Mouse (Mus musculus) midbrain, embryonic 11.5 days (tissue): Measurements from ENCODE around the gene Slf2. TPM values are rescaled to one million over a fixed set of nuclear protein-coding genes. Genes with fewer than 3 reads are reported as not detected.

Source experiments
- ATAC-seq: fragments of 200-750 bp; cut with Nextera tagmentation; 2 replicates; pipeline ENCODE4 v1.8.0; 2017; ENCODE audit warnings: moderate TSS enrichment, moderate library complexity; ENCODE audit not compliant: low FRiP score
- DNase-seq: peaks from one replicate; pipeline ENCODE4 v3.0.0; 2015; ENCODE audit warnings: low spot score; ENCODE audit errors: missing footprints
- H3K27ac ChIP-seq: fragments of 300-500 bp; sonication (generic); 2 replicates; pipeline ENCODE4 v1.5.1; 2014; ENCODE audit warnings: low read depth, low read length
- H3K27me3 ChIP-seq: fragments of 300-500 bp; sonication (generic); 2 replicates; pipeline ENCODE4 v1.6.1; 2014; ENCODE audit warnings: mild to moderate bottlenecking, low read length, moderate library complexity, mixed read lengths; ENCODE audit not compliant: control insufficient read depth, insufficient read depth
- H3K36me3 ChIP-seq: fragments of 300-500 bp; sonication (generic); 2 replicates; pipeline ENCODE4 v1.6.1; 2014; ENCODE audit warnings: mild to moderate bottlenecking, low read length, moderate library complexity, mixed read lengths; ENCODE audit not compliant: control insufficient read depth, insufficient read depth
- H3K4me1 ChIP-seq: fragments of 300-500 bp; sonication (generic); 2 replicates; pipeline ENCODE4 v1.6.1; 2014; ENCODE audit warnings: low read length; ENCODE audit not compliant: control insufficient read depth, insufficient read depth
- H3K4me2 ChIP-seq: fragments of 300-500 bp; sonication (generic); 2 replicates; pipeline ENCODE4 v1.6.1; 2014; ENCODE audit warnings: mild to moderate bottlenecking, moderate library complexity
- H3K4me3 ChIP-seq: fragments of 300-500 bp; sonication (generic); 2 replicates; pipeline ENCODE4 v1.5.1; 2014; ENCODE audit warnings: low read depth, low read length
- H3K9ac ChIP-seq: fragments of 300-500 bp; sonication (generic); 2 replicates; pipeline ENCODE4 v1.6.1; 2014; ENCODE audit warnings: low read length
- H3K9me3 ChIP-seq: fragments of 300-500 bp; sonication (generic); 2 replicates; pipeline ENCODE4 v1.6.1; 2016; ENCODE audit warnings: low read length; ENCODE audit not compliant: control insufficient read depth
- WGBS: fragments of 180-500 bp; shearing (Covaris S2); extraction: QIAGEN DNeasy Blood & Tissue Kit; methylation state at CpG from one replicate; pipeline ENCODE4 v1.1.7; 2014; 5-methylcytosine and 5-hydroxymethylcytosine counted together
- polyA plus RNA-seq: library from polyadenylated mRNA; unstranded; fragments of >200 nt; fragmentation: Nextera tagmentation; extraction: Ambion mirVana; gene quantifications from 2 replicates; pipeline ENCODE4 v1.2.1, GENCODE M21; 2014

Gene Slf2
- polyA plus RNA-seq, 1 experiment from 2014 or later = 38.7 TPM

DNA sequence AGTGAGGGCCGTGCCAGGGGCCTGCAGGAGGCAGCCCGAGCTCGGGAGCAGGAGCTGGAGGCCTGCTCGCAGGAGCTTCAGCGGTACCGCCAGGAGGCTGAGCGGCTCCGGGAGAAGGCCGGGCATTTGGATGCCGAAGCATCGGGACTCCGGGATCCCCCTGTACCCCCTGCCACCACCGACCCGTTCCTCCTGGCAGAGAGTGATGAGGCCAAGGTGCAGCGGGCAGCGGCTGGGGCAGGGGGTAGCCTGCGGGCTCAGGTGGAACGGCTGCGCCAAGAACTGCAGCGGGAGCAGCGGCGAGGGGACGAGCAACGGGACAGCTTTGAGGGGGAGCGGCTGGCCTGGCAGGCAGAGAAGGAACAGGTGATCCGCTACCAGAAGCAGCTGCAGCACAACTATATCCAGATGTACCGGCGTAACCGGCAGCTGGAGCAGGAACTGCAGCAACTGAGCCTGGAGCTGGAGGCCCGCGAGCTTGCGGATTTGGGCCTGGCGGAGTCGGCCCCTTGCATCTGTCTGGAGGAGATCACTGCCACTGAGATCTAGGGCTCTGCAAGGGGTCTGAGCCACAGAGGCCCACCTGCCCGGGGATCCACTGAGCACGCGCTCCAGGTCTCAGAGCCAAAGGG is 95.1 kb downstream of the Slf2 start:
- Histone ChIP-seq H3K27ac (no peak overlapping the region), H3K4me3 (no peak overlapping the region), H3K4me1 (peaks cover 8% of the 10 kb centered on the region), H3K4me2 (no peak overlapping the region), H3K9ac (no peak overlapping the region), H3K9me3 (no peaks in the 10 kb centered on the region), H3K27me3 (no peaks in the 10 kb centered on the region), H3K36me3 (peaks cover 34% of the 10 kb centered on the region)
- WGBS = 91% methylated on average over 37 of the region's 37 CpGs
- ATAC-seq (no peak), DNase-seq (no peak)

GRCm38 (mm10) chr19:45026958-45027670 is 96.2 kb downstream of the Slf2 start:
- peaks cover 34% of the 10 kb centered on the region for H3K36me3 ChIP-seq
- no peak overlapping the region for H3K4me2 ChIP-seq
- no peaks in the 10 kb centered on the region for H3K9me3 ChIP-seq
- DNase-seq (no peak), ATAC-seq (no peak)
- H3K4me1 ChIP-seq = 0 out of 2 replicates have a peak, but pooled peaks cover 2% of the 10 kb centered on the region
- no peak overlapping the region for H3K27ac ChIP-seq
- 90% methylated on average over 6 of the region's 6 CpGs for WGBS
- H3K9ac ChIP-seq = no peak overlapping the region
- no peaks in the 10 kb centered on the region for H3K27me3 ChIP-seq
- no peak overlapping the region for H3K4me3 ChIP-seq

GRCm38 (mm10) chr19:45027848-45028247 is 96.9 kb downstream of the Slf2 start:
- H3K4me1 ChIP-seq = 0 out of 2 replicates have a peak, but pooled peaks cover 2% of the 10 kb centered on the region
- peaks cover 30% of the 10 kb centered on the region for H3K36me3 ChIP-seq
- H3K27me3 ChIP-seq = no peaks in the 10 kb centered on the region
- 84% methylated on average over 6 of the region's 6 CpGs for WGBS
- H3K27ac ChIP-seq = no peak overlapping the region
- H3K4me3 ChIP-seq = no peak overlapping the region
- no peak overlapping the region for H3K4me2 ChIP-seq
- H3K9ac ChIP-seq = no peak overlapping the region
- no peaks in the 10 kb centered on the region for H3K9me3 ChIP-seq
- ATAC-seq (no peak), DNase-seq (no peak)

DNA sequence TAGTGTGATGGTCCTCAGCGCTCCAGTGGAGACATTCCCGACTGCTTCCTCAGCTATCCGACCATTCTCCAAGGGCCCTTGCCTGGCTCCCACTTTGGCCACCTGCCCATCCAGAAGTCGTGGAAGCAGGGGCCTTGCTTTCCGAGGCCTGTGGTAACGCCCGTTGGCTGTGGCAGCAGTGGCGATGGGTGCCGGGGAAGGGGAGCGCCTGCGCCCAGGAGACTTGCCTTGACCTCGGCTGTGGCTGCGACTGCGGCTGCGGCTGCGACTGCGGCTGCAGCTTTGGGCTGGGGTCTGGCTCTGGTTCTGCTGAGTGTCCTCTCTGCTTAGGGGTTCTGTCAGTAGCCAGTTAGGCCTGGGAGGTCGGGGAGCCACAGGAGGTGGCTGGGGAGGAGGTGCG is 97.8 kb downstream of the Slf2 start:
- Histone ChIP-seq H3K4me3 (no peak overlapping the region), H3K27me3 (no peaks in the 10 kb centered on the region), H3K27ac (no peak overlapping the region), H3K4me2 (no peak overlapping the region), H3K9ac (no peak overlapping the region), H3K36me3 (peaks cover 27% of the 10 kb centered on the region), H3K9me3 (no peaks in the 10 kb centered on the region), H3K4me1 (0 out of 2 replicates have a peak, but pooled peaks cover 2% of the 10 kb centered on the region)
- 60% methylated on average over 19 of the region's 19 CpGs for WGBS
- DNase-seq = no peak
- no peak for ATAC-seq

DNA sequence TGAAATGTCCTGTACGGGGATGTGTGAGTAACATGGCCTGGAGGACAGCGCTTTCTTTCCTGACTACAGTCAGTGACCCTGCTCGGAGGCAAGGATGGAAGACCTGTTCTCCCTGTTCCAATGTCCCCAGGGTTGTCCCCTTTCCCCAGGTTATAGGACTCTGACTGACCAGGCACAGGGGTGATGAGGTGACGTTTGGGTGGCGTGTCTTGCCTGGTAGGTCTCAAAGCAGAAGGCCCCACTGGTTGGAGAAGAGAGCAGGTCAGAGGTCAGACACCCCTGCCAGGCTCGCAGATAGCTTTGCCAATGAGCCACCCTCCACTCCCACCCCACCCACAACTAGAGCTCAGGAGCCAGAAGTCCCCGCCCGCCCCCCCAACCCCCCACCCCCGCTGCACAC is 98.6 kb downstream of the Slf2 start:
- H3K9me3 ChIP-seq = no peaks in the 10 kb centered on the region
- no peak for DNase-seq
- no peak overlapping the region for H3K4me2 ChIP-seq
- H3K27me3 ChIP-seq = no peaks in the 10 kb centered on the region
- H3K4me3 ChIP-seq = no peak overlapping the region
- 50% methylated on average over 8 of the region's 9 CpGs for WGBS
- 0 out of 2 replicates have a peak, but pooled peaks cover 2% of the 10 kb centered on the region for H3K4me1 ChIP-seq
- no peak for ATAC-seq
- no peak overlapping the region for H3K27ac ChIP-seq
- H3K36me3 ChIP-seq = peaks cover 22% of the 10 kb centered on the region
- no peak overlapping the region for H3K9ac ChIP-seq

GRCm38 (mm10) chr19:45030111-45030510 is 99.2 kb downstream of the Slf2 start:
- H3K36me3 ChIP-seq = peaks cover 18% of the 10 kb centered on the region
- 0 out of 2 replicates have a peak, but pooled peaks cover 2% of the 10 kb centered on the region for H3K4me1 ChIP-seq
- H3K27ac ChIP-seq = no peak overlapping the region
- no peak overlapping the region for H3K4me2 ChIP-seq
- ATAC-seq = peak; percentile 38; the same call in 1 of the 2 replicates
- WGBS = 35% methylated on average over 8 of the region's 8 CpGs
- no peak overlapping the region for H3K9ac ChIP-seq
- no peaks in the 10 kb centered on the region for H3K9me3 ChIP-seq
- DNase-seq = peak; percentile 96
- H3K4me3 ChIP-seq = no peak overlapping the region
- no peaks in the 10 kb centered on the region for H3K27me3 ChIP-seq

DNA sequence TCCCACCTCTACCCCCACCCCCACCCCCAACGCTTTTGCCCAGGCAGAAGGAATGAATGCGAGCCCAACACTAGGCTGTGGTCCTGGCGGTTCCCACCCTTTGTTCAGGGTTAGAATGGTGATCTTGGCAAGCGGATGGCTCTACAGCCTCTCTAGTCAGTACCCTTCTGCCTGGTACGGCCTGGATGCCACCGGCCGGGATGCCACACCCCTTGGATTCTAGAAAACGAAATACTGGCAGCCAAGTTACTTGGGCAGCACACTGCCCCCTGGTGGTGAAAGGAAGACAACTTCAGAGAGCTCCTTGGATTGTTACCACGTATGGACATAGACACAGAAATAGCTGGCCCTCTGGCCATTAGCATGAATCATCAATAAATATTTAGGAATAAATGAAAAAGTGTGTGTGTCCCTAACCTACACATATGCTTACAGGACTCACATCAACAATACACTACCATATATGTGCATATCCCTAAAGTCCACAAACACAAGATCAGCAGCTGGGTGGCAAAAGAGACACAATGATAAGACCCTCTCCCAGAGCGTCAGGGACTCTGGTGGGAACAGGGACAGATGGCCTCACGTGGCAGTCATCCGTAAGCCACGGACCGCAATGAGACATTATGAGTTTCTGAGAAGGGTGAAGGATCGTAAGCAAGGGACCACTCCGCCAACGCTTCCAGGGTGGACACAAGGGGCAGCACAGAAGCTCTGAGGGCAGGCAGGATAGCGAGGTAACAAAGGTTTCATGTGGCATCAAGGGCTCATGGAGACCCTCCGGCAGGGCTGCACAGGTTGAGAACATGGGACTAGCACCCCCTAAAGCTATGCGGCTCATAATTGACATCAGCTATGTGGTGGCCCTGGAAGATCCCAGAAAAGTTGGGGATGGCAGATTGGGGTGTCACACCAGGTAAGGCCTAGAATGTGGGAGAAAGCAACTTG is 100.1 kb downstream of the Slf2 start:
- H3K27ac ChIP-seq = no peak overlapping the region
- 43% methylated on average over 20 of the region's 20 CpGs for WGBS
- ATAC-seq = 0 out of 2 replicates have a peak, but pooled peaks have one; percentile 11
- H3K4me3 ChIP-seq = no peak overlapping the region
- H3K9ac ChIP-seq = no peak overlapping the region
- H3K9me3 ChIP-seq = no peaks in the 10 kb centered on the region
- peaks cover 11% of the 10 kb centered on the region for H3K36me3 ChIP-seq
- H3K4me1 ChIP-seq = 0 out of 2 replicates have a peak, but pooled peaks cover 2% of the 10 kb centered on the region
- H3K27me3 ChIP-seq = no peaks in the 10 kb centered on the region
- no peak overlapping the region; the same call in 1 of the 2 replicates for H3K4me2 ChIP-seq
- DNase-seq = peak; percentile 93

GRCm38 (mm10) chr19:45031780-45032179 is 100.8 kb downstream of the Slf2 start:
- Histone ChIP-seq H3K4me2 (no peak overlapping the region), H3K27ac (no peak overlapping the region), H3K9me3 (no peaks in the 10 kb centered on the region), H3K9ac (no peak overlapping the region), H3K27me3 (no peaks in the 10 kb centered on the region), H3K4me1 (0 out of 2 replicates have a peak, but pooled peaks cover 2% of the 10 kb centered on the region), H3K4me3 (no peak overlapping the region), H3K36me3 (peaks cover 3% of the 10 kb centered on the region; the same call in 1 of the 2 replicates)
- WGBS = 11% methylated on average over 4 of the region's 4 CpGs
- peak; percentile 54 for ATAC-seq
- peak; percentile 97 for DNase-seq
